Mouse (Mus musculus) neural tube, embryonic 14.5 days (tissue): Measurements from ENCODE around the gene Rfc3. TPM values are rescaled to one million over a fixed set of nuclear protein-coding genes. Genes with fewer than 3 reads are reported as not detected.

Experiments
- ATAC-seq: fragments of 200-750 bp; cut with Nextera tagmentation; 2 replicates; pipeline ENCODE4 v1.8.0; 2017; ENCODE audit warnings: low read depth, mild to moderate bottlenecking, moderate TSS enrichment, moderate library complexity
- H3K27ac ChIP-seq: fragments of 300-500 bp; sonication (generic); 2 replicates; pipeline ENCODE4 v1.5.1; 2014; ENCODE audit warnings: low read depth, mild to moderate bottlenecking, control low read depth, low read length, moderate library complexity, mixed read lengths
- H3K27me3 ChIP-seq: fragments of 300-500 bp; sonication (generic); 2 replicates; pipeline ENCODE4 v1.6.1; 2014; ENCODE audit warnings: low read length; ENCODE audit not compliant: control insufficient read depth, insufficient read depth
- H3K36me3 ChIP-seq: fragments of 300-500 bp; sonication (generic); 2 replicates; pipeline ENCODE4 v1.6.1; 2014; ENCODE audit warnings: low read length, mixed read lengths; ENCODE audit not compliant: control insufficient read depth, insufficient read depth
- H3K4me1 ChIP-seq: fragments of 300-500 bp; sonication (generic); 2 replicates; pipeline ENCODE4 v1.6.1; 2014; ENCODE audit warnings: low read length; ENCODE audit not compliant: control insufficient read depth, insufficient read depth
- H3K4me2 ChIP-seq: fragments of 300-500 bp; sonication (generic); 2 replicates; pipeline ENCODE4 v1.6.1; 2014; ENCODE audit warnings: mild to moderate bottlenecking, low read depth, low read length, control low read depth
- H3K4me3 ChIP-seq: fragments of 300-500 bp; sonication (generic); 2 replicates; pipeline ENCODE4 v1.5.1; 2014; ENCODE audit warnings: low read depth, low read length, control low read depth, mixed read lengths
- H3K9ac ChIP-seq: fragments of 300-500 bp; sonication (generic); replicated peaks from 2 replicates; pipeline ENCODE4 v1.6.1; 2014; ENCODE audit warnings: low read depth, mild to moderate bottlenecking, control low read depth, low read length, mixed read lengths
- H3K9me3 ChIP-seq: fragments of 300-500 bp; sonication (generic); 2 replicates; pipeline ENCODE4 v1.6.1; 2016; ENCODE audit warnings: low read length; ENCODE audit not compliant: control insufficient read depth
- WGBS: fragments of 180-500 bp; shearing (Covaris S2); extraction: QIAGEN DNeasy Blood & Tissue Kit; methylation state at CpG from one replicate; pipeline ENCODE4 v1.1.7; 2014; 5-methylcytosine and 5-hydroxymethylcytosine counted together
- polyA plus RNA-seq: library from polyadenylated mRNA; unstranded; fragments of >200 nt; fragmentation: Nextera tagmentation; extraction: Ambion mirVana; gene quantifications from 2 replicates; pipeline ENCODE4 v1.2.1, GENCODE M21; 2014

Gene Rfc3
- polyA plus RNA-seq, 1 experiment from 2014 or later, result 73.2 TPM

DNA sequence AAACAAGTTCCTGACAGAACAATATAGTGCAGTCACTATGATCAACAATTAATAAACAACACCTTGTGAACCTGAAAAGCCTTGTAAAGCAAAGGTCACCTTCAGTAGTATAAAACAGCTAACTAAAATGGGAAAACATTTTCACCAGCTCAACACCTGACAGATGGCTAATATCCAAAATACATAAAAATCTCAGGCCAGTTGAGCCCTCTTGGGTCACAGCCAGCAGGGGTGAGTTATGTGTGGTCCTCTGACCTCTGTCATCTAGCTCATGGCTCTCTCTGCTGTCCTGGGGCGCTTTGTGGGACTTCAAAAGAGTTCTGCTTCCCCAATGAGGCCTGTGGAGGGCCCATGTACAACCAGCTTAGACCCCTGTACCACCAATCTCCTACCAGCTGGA is 49.3 kb downstream of the Rfc3 start:
- no peak for ATAC-seq
- Histone ChIP-seq H3K9ac (no peak overlapping the region), H3K27me3 (no peaks in the 10 kb centered on the region), H3K27ac (no peak overlapping the region), H3K4me3 (no peak overlapping the region), H3K4me1 (no peaks in the 10 kb centered on the region), H3K36me3 (no peaks in the 10 kb centered on the region), H3K9me3 (no peaks in the 10 kb centered on the region), H3K4me2 (no peak overlapping the region)
- 33% methylated on average over 1 of the region's 1 CpGs for WGBS

Other genes starting within 250 kb of the Rfc3 start
- not detected in 2 replicates for gene Gm42906, start 223.1 kb downstream of the Rfc3 start, polyA plus RNA-seq
- gene Vmn2r18, start 45.2 kb downstream of the Rfc3 start, polyA plus RNA-seq, result 0.15 TPM in 1 of 2 replicates, not detected in the other